Mouse (Mus musculus): ENCODE results near the gene 1700067K01Rik. TPM values are rescaled to one million over a fixed set of nuclear protein-coding genes. Genes with fewer than 3 reads are reported as not detected.

The 1700067K01Rik gene
- polyA plus RNA-seq, 1 experiment from 2014 or later, result 0.69 TPM

DNA sequence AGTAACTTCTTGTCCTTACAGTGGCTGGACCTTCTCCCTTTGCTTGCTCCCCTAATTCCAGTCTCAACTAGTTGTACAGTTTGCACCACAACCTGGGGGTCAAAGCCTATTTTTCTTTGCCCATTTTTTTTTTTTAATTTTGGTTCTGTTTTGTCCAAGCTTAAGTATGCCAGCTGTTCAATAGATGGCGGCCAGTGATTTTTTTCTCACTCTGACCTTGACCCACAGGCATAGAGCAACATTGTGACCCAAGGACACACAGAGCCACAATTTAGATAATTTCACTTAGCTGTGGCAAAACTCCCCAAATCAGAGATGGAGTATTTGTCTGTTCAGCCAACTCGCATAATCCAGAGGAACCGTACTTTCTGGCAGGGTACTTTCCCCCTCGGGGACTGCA, 30.2 kb upstream of the 1700067K01Rik start:
- no peak overlapping the region for H3K4me3 ChIP-seq (ENCODE audit: control insufficient read depth in 1 of 2, insufficient read depth in 1 of 2, low read depth in 1 of 2, low read length in 2 of 2)
- H3K36me3 ChIP-seq (ENCODE audit: control insufficient read depth, insufficient read depth, low read length), result peaks cover 35% of the 10 kb centered on the region
- ATAC-seq (ENCODE audit: insufficient number of reproducible peaks, insufficient read depth, low FRiP score, low read depth), result no peak
- no peaks in the 10 kb centered on the region for H3K9me3 ChIP-seq (ENCODE audit: control insufficient read depth, low read length)
- no peak overlapping the region for H3K9ac ChIP-seq (ENCODE audit: low read length)
- H3K27me3 ChIP-seq (ENCODE audit: control insufficient read depth, insufficient read depth, low read length), result no peaks in the 10 kb centered on the region
- 87% methylated on average over 4 of the region's 4 CpGs for WGBS
- peaks cover 10 to 26% of the 10 kb centered on the region in 2 experiments for H3K4me1 ChIP-seq (ENCODE audit: control insufficient read depth in 2 of 2, insufficient read depth in 2 of 2, low read length in 2 of 2)
- H3K4me2 ChIP-seq (ENCODE audit: low read length), result no peak overlapping the region
- H3K27ac ChIP-seq (replicated peaks in 1 of 2; ENCODE audit: control insufficient read depth in 1 of 2, insufficient read depth in 1 of 2, low read depth in 2 of 2, low read length in 2 of 2), result no peak overlapping the region

DNA sequence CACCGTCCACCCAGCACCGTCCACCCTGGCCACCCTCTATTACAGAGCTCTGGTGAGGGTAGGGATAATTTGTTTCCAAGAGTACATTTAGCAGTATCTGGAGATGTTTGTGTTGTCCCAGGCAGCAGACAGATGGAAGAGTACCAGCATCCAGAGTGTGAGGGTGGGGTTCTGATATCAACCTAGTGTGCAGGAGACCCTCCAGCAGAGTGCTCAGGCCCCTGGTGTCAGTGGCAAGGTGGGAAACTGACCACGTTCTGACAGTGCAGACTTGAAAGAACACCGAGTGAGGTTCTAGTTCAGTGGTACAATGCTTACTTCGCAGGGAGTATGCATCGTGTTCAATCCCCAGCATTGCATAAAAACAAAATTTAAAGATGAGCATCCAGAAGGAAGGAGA, 29.6 kb upstream of the 1700067K01Rik start:
- peak overlapping the region; percentile 86 for H3K4me2 ChIP-seq (ENCODE audit: low read length)
- 75% methylated on average over 6 of the region's 6 CpGs for WGBS
- H3K27ac ChIP-seq (replicated peaks in 1 of 2; ENCODE audit: control insufficient read depth in 1 of 2, insufficient read depth in 1 of 2, low read depth in 2 of 2, low read length in 2 of 2), result peak overlapping the region; percentile 47 to 77; a peak in 2 of 4 replicates
- peak overlapping the region; percentile 84 to 96 for H3K4me3 ChIP-seq (ENCODE audit: control insufficient read depth in 1 of 2, insufficient read depth in 1 of 2, low read depth in 1 of 2, low read length in 2 of 2)
- peaks cover 32% of the 10 kb centered on the region for H3K36me3 ChIP-seq (ENCODE audit: control insufficient read depth, insufficient read depth, low read length)
- H3K4me1 ChIP-seq (ENCODE audit: control insufficient read depth in 2 of 2, insufficient read depth in 2 of 2, low read length in 2 of 2), result peaks cover 10 to 32% of the 10 kb centered on the region in 2 experiments
- no peaks in the 10 kb centered on the region for H3K27me3 ChIP-seq (ENCODE audit: control insufficient read depth, insufficient read depth, low read length)
- H3K9me3 ChIP-seq (ENCODE audit: control insufficient read depth, low read length), result no peaks in the 10 kb centered on the region
- no peak for ATAC-seq (ENCODE audit: insufficient number of reproducible peaks, insufficient read depth, low FRiP score, low read depth)
- H3K9ac ChIP-seq (ENCODE audit: low read length), result peak overlapping the region; percentile 87

DNA sequence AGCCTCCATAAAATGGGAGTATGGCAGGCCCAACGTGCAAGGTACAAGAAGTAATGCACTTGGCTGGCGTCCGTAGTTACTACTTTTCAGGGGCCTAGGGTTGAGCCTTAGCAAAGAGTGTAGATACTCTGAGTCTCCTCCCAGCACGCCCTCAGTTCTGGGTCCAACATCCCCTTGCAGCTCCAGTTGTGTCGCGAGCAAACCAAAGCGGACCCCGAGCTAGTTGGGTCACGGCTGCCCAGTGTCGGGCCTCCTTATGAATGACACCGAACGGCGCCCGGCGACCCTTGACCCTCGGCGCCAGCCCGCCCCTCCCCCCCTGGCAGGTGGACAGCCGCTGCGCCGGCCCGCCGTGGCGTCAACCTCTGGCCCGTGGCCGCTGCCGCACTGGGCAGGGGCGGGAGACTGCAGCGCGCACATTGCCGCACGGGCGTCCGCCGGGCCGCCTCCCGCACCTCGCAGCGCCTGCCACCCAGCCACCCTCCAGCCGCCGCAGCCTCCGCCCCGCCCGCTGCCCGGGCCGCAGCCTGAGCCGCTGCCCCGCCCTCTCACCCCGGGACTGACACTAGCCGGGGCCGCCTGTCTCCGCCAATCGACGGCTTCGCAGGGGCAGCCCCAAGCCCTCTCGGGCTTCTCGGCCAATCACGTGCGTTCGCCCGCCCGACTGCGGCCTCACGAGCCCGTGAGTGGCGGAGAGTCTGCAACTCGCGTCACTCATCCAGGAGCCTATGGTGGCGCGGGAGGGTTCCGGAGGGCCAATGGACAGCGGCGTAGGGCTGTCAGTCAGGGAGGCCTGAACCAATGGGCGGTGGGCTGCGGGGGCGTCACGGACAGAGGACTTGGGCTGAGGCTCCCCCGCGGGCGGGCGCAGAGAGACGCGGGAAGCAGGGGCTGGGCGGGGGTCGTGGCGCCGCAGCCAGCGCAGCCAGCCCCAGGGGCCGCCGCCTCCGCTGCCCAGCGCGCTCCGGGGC, 28.9 kb upstream of the 1700067K01Rik start, which contains the start of gene Prkaca:
Gene Prkaca (plus strand): TSS at position 844 of the 971 bp plus-strand sequence.
- Histone ChIP-seq H3K4me3 (ENCODE audit: control insufficient read depth in 1 of 2, insufficient read depth in 1 of 2, low read depth in 1 of 2, low read length in 2 of 2) (peak within 1 kb of the TSS; percentile 84 to 96), H3K36me3 (ENCODE audit: control insufficient read depth, insufficient read depth, low read length) (peaks cover 25% of the 10 kb centered on the region), H3K27me3 (ENCODE audit: control insufficient read depth, insufficient read depth, low read length) (no peaks in the 10 kb centered on the region), H3K27ac (replicated peaks in 1 of 2; ENCODE audit: control insufficient read depth in 1 of 2, insufficient read depth in 1 of 2, low read depth in 2 of 2, low read length in 2 of 2) (peak within 1 kb of the TSS; percentile 49 to 82), H3K4me2 (ENCODE audit: low read length) (peak within 1 kb of the TSS; percentile 86), H3K9me3 (ENCODE audit: control insufficient read depth, low read length) (no peaks in the 10 kb centered on the region), H3K9ac (ENCODE audit: low read length) (peak within 1 kb of the TSS; percentile 96), H3K4me1 (ENCODE audit: control insufficient read depth in 2 of 2, insufficient read depth in 2 of 2, low read length in 2 of 2) (peaks cover 18 to 40% of the 10 kb centered on the region in 2 experiments)
- ATAC-seq (ENCODE audit: insufficient number of reproducible peaks, insufficient read depth, low FRiP score, low read depth), result peak; percentile 99
- under 1% methylated on average over 84 of the region's 94 CpGs for WGBS

DNA sequence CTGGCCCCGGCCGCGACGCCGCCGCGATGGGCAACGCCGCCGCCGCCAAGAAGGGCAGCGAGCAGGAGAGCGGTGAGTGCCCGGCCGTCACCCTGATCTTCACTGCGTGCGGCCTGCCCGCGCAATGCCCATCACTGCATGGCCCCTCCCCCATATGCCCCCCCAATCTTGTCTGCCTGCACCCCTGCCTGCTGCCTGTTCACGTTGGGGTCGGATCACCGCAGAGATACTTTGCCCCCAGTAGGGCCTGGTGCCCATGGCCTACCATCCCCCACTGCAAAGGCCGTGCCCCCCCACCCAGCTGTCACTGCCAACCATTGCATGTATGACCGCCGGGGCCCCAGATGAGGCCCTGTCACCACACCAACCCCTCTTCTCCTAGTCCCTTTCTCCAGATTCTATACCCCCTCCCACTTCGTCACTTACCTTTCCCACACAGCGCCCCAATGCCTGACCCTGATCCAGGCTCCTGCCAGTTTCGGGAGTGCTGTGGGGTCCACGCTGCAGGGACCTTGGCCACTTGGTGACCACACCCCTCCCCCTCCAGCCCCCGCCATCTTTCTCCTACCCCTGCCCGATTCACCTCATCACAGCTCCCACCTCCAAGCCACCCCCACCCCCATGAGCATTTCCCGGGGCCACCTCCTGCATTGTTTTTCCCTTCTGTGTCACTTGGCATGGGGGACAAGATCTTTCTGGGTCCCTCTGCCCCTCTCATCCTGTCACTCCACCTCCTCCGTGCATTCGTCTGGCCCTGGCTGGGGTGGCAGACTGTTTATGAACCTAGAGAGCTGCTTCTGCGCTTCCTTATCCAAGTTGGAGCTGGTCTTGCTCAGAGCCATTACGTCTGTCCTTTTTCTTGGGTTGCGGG, 27.9 kb upstream of the 1700067K01Rik start:
- Histone ChIP-seq H3K4me1 (ENCODE audit: control insufficient read depth in 2 of 2, insufficient read depth in 2 of 2, low read length in 2 of 2) (peaks cover 27 to 49% of the 10 kb centered on the region in 2 experiments), H3K4me2 (ENCODE audit: low read length) (peak overlapping the region; percentile 84), H3K36me3 (ENCODE audit: control insufficient read depth, insufficient read depth, low read length) (peaks cover 18% of the 10 kb centered on the region), H3K4me3 (ENCODE audit: control insufficient read depth in 1 of 2, insufficient read depth in 1 of 2, low read depth in 1 of 2, low read length in 2 of 2) (peak overlapping the region; percentile 84 to 96), H3K27me3 (ENCODE audit: control insufficient read depth, insufficient read depth, low read length) (no peaks in the 10 kb centered on the region), H3K27ac (replicated peaks in 1 of 2; ENCODE audit: control insufficient read depth in 1 of 2, insufficient read depth in 1 of 2, low read depth in 2 of 2, low read length in 2 of 2) (peak overlapping the region; percentile 49 to 82), H3K9me3 (ENCODE audit: control insufficient read depth, low read length) (no peaks in the 10 kb centered on the region), H3K9ac (ENCODE audit: low read length) (peak overlapping the region; percentile 96)
- WGBS, result 1% methylated on average over 37 of the region's 37 CpGs
- ATAC-seq (ENCODE audit: insufficient number of reproducible peaks, insufficient read depth, low FRiP score, low read depth), result peak; percentile 4; the same call in 1 of the 2 replicates

DNA sequence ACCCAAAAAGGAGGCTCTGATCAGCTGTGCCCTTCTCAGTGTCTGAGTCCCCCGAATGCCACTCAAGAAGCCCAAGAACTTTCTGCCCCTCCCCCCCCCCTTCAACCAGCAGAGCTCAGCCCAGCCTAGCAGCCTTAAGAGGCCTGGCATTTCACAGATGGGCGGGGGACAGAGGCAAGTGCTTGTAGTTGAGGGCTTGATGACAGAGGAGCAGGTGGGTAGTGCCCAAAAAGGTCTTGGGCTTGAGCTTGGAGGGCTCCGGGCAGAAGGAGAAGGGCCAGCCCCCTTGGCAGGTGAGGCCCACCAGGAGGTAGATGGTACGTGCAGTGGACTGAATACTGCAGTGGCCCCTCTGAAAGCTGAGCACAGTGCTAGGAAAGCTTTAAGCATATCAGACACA, 26.8 kb upstream of the 1700067K01Rik start:
- Histone ChIP-seq H3K9ac (ENCODE audit: low read length) (peak overlapping the region; percentile 96), H3K4me3 (ENCODE audit: control insufficient read depth in 1 of 2, insufficient read depth in 1 of 2, low read depth in 1 of 2, low read length in 2 of 2) (peak overlapping the region; percentile 3 to 96; a peak in 1 of 4 replicates), H3K4me1 (ENCODE audit: control insufficient read depth in 2 of 2, insufficient read depth in 2 of 2, low read length in 2 of 2) (peaks cover 32 to 59% of the 10 kb centered on the region in 2 experiments), H3K27me3 (ENCODE audit: control insufficient read depth, insufficient read depth, low read length) (no peaks in the 10 kb centered on the region), H3K36me3 (ENCODE audit: control insufficient read depth, insufficient read depth, low read length) (peaks cover 14% of the 10 kb centered on the region), H3K27ac (replicated peaks in 1 of 2; ENCODE audit: control insufficient read depth in 1 of 2, insufficient read depth in 1 of 2, low read depth in 2 of 2, low read length in 2 of 2) (peak overlapping the region in 1 of 2 experiments; percentile 82; a peak in 2 of 4 replicates), H3K9me3 (ENCODE audit: control insufficient read depth, low read length) (no peaks in the 10 kb centered on the region), H3K4me2 (ENCODE audit: low read length) (peak overlapping the region; percentile 84)
- no peak for ATAC-seq (ENCODE audit: insufficient number of reproducible peaks, insufficient read depth, low FRiP score, low read depth)
- WGBS, result 46% methylated on average over 4 of the region's 4 CpGs

DNA sequence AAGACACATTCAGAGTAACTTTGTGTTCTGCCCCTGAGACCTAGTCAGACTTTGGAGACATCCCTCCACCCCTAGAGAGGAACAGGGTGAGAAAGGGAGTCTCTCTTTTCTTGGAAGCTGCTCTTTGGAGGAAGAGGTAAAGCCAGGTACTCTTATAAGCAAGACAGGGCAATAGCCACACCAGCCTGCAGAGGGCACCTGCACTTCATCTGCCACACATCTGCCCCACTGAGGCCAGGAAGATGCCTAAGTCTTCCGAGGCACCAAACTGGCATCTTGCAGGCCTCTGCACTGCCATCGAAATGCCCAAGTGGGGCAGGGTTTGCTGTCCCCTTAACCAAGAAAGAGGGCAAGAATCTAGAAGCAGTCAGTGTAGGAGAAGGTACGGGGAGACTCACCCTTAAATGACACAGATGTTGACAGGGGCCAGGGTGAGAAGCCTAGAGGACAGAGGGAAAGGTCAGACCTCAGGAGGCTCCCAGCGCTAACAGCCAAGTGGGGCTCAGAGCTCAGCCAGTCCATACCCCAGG, 25.1 kb upstream of the 1700067K01Rik start:
- 81% methylated on average over 4 of the region's 4 CpGs for WGBS
- Histone ChIP-seq H3K4me1 (ENCODE audit: control insufficient read depth in 2 of 2, insufficient read depth in 2 of 2, low read length in 2 of 2) (peaks cover 43 to 72% of the 10 kb centered on the region in 2 experiments), H3K36me3 (ENCODE audit: control insufficient read depth, insufficient read depth, low read length) (peaks cover 18% of the 10 kb centered on the region), H3K27me3 (ENCODE audit: control insufficient read depth, insufficient read depth, low read length) (no peaks in the 10 kb centered on the region), H3K4me2 (ENCODE audit: low read length) (no peak overlapping the region), H3K9ac (ENCODE audit: low read length) (no peak overlapping the region), H3K9me3 (ENCODE audit: control insufficient read depth, low read length) (no peaks in the 10 kb centered on the region), H3K4me3 (ENCODE audit: control insufficient read depth in 1 of 2, insufficient read depth in 1 of 2, low read depth in 1 of 2, low read length in 2 of 2) (no peak overlapping the region), H3K27ac (replicated peaks in 1 of 2; ENCODE audit: control insufficient read depth in 1 of 2, insufficient read depth in 1 of 2, low read depth in 2 of 2, low read length in 2 of 2) (no peak overlapping the region)
- ATAC-seq (ENCODE audit: insufficient number of reproducible peaks, insufficient read depth, low FRiP score, low read depth), result no peak

Data from heart, embryonic 14.5 days (tissue).